Mouse (Mus musculus): ENCODE measurements around the gene Gm49416. TPM values are rescaled to one million over a fixed set of nuclear protein-coding genes. Genes with fewer than 3 reads are reported as not detected.
"Not testable (repeated sequence)": the region's sequence is repeated elsewhere in the genome, so short reads cannot be mapped to it uniquely, and the experiment has no call there.

The Gm49416 gene
- polyA plus RNA-seq, 1 experiment from 2014 or later: not detected

GRCm38 (mm10) chr19:8852236-8852928 lies 36.3 kb upstream of the Gm49416 start:
- peaks cover 14% of the 10 kb centered on the region for H3K36me3 ChIP-seq
- no peaks in the 10 kb centered on the region for H3K9me3 ChIP-seq (replicated peaks)
- WGBS: 56% methylated on average over 10 of the region's 10 CpGs
- no peak for ATAC-seq (ENCODE audit: insufficient number of reproducible peaks, low FRiP score)
- no peaks in the 10 kb centered on the region for H3K27me3 ChIP-seq (replicated peaks)
- no peak overlapping the region for H3K9ac ChIP-seq
- no peak overlapping the region for H3K4me2 ChIP-seq
- H3K27ac ChIP-seq (ENCODE audit: poor library complexity, severe bottlenecking): no peak overlapping the region
- H3K4me1 ChIP-seq (replicated peaks): peaks cover 9% of the 10 kb centered on the region
- H3K4me3 ChIP-seq: no peak overlapping the region

DNA sequence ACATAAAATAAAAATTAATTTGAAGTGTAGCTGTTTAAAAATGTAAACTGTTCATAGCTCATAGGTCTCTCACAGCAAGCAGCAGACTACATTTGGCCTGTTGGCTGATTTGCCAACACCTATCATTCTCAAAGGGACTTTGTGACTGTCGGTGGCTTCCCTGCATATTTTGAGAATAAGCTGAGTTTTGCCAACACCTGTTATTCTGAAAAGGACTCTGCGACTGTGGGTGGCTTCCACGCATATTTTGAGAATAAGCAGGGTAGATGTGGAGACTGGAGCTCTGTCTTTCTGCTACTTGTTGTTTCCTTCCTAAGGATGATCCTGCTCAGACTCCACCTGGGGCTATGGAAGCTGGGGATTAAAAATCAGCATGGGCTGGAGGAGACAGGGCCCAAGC lies 35.6 kb upstream of the Gm49416 start:
- H3K4me2 ChIP-seq: no peak overlapping the region
- H3K27ac ChIP-seq (ENCODE audit: poor library complexity, severe bottlenecking): no peak overlapping the region
- no peak for ATAC-seq (ENCODE audit: insufficient number of reproducible peaks, low FRiP score)
- H3K4me1 ChIP-seq (replicated peaks): peaks cover 9% of the 10 kb centered on the region
- H3K27me3 ChIP-seq (replicated peaks): no peaks in the 10 kb centered on the region
- H3K36me3 ChIP-seq: peaks cover 7% of the 10 kb centered on the region
- H3K9me3 ChIP-seq (replicated peaks): no peaks in the 10 kb centered on the region
- no peak overlapping the region for H3K9ac ChIP-seq
- 78% methylated on average over 3 of the region's 3 CpGs for WGBS
- H3K4me3 ChIP-seq: no peak overlapping the region

DNA sequence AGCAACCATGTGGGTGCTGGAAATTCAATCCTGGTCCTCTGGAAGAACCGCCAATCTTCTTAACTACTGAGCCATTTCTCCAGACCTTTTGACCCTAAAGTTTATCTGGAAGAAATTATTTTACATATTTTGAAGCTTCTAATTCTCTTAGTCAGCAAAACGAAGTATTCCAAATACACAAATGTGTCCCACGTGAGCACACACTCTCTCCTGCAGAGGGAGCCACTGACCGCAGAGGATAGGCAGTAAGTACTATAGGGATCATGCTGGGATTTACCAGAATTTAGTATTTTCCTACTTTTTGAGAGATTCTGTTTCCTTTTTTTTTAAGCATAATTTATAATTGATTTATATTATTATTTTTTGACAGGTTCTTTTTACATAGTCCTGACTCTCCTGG lies 31.0 kb upstream of the Gm49416 start:
- H3K9me3 ChIP-seq (replicated peaks): no peaks in the 10 kb centered on the region
- 37% methylated on average over 4 of the region's 4 CpGs for WGBS
- no peak for ATAC-seq (ENCODE audit: insufficient number of reproducible peaks, low FRiP score)
- H3K36me3 ChIP-seq: no peaks in the 10 kb centered on the region
- H3K4me3 ChIP-seq: no peak overlapping the region
- H3K4me2 ChIP-seq: no peak overlapping the region
- H3K27ac ChIP-seq (ENCODE audit: poor library complexity, severe bottlenecking): no peak overlapping the region
- H3K9ac ChIP-seq: no peak overlapping the region
- H3K4me1 ChIP-seq (replicated peaks): no peaks in the 10 kb centered on the region
- H3K27me3 ChIP-seq (replicated peaks): no peaks in the 10 kb centered on the region

DNA sequence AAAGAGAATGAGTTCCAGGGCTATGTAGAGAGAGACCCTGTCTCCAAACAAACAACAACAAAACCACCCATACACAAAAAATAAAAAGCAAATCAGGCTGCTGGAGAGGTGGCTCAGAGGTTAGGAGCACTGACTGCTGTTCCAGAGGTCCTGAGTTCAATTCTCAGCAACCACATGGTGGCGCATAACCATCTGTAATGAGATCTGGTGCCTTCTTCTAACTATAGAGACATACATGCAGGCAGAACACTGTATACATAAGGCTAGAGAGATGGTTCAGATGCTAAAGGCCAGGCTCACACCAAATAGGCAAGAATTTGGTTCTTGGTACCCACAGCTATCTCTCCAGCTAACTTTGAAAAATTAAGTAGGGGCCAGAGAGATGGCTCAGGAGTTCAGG lies 29.7 kb upstream of the Gm49416 start:
- H3K27ac ChIP-seq (ENCODE audit: poor library complexity, severe bottlenecking): no peak overlapping the region
- no peak for ATAC-seq (ENCODE audit: insufficient number of reproducible peaks, low FRiP score)
- 10% methylated on average over 1 of the region's 1 CpGs for WGBS

GRCm38 (mm10) chr19:8864265-8864664 lies 24.5 kb upstream of the Gm49416 start:
- Histone ChIP-seq H3K4me1 (replicated peaks) (no peaks in the 10 kb centered on the region), H3K4me2 (no peak overlapping the region), H3K9me3 (replicated peaks) (no peaks in the 10 kb centered on the region), H3K27me3 (replicated peaks) (no peaks in the 10 kb centered on the region), H3K36me3 (no peaks in the 10 kb centered on the region), H3K4me3 (no peak overlapping the region), H3K9ac (no peak overlapping the region), H3K27ac (ENCODE audit: poor library complexity, severe bottlenecking) (no peak overlapping the region)
- no peak for ATAC-seq (ENCODE audit: insufficient number of reproducible peaks, low FRiP score)
- WGBS: 73% methylated on average over 6 of the region's 6 CpGs

More for the DNA sequence above, 29.7 kb upstream of the Gm49416 start:
- Histone ChIP-seq H3K9me3 (replicated peaks) (no peaks in the 10 kb centered on the region), H3K36me3 (no peaks in the 10 kb centered on the region), H3K4me2 (no peak overlapping the region), H3K4me1 (replicated peaks) (no peaks in the 10 kb centered on the region), H3K9ac (no peak overlapping the region), H3K4me3 (no peak overlapping the region), H3K27me3 (replicated peaks) (no peaks in the 10 kb centered on the region)

- H3K4me3 ChIP-seq: peak overlapping the region; percentile 84
- not testable (repeated sequence) for H3K9ac ChIP-seq; ATAC-seq (ENCODE audit: insufficient number of reproducible peaks, low FRiP score); H3K9me3 ChIP-seq (replicated peaks); H3K27me3 ChIP-seq (replicated peaks); H3K27ac ChIP-seq (ENCODE audit: poor library complexity, severe bottlenecking)
- H3K36me3 ChIP-seq: peaks cover 24% of the 10 kb centered on the region
- 74% methylated on average over 3 of the region's 3 CpGs for WGBS
- peak overlapping the region; percentile 92 for H3K4me2 ChIP-seq
- H3K4me1 ChIP-seq (replicated peaks): peaks cover 12% of the 10 kb centered on the region
Observed at GRCm38 (mm10) chr19:8870381-8870780, 18.3 kb upstream of the Gm49416 start.

DNA sequence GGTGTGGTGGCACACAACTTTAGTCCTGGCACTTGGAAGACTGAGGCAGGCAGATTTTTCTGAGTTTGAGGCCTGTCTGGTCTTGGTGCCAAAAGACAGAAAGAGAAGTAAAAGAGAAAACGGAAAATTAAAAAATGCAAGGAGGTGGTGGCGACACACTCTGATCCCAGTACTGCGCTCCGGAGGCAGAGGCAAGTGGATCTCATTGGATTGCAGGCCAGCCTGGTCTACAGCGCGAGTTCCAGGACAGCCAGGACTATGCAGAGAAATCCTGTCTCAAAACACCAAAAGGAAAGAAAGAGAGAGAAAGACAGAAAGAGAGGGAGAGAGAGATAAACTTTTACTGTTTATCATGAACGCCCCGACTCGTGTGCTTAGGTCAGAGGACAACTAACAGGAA lies 17.9 kb upstream of the Gm49416 start:
- peak overlapping the region; percentile 76 for H3K27ac ChIP-seq (ENCODE audit: poor library complexity, severe bottlenecking)
- H3K4me2 ChIP-seq: peak overlapping the region; percentile 92
- H3K9ac ChIP-seq: peak overlapping the region; percentile 93
- H3K4me1 ChIP-seq (replicated peaks): peaks cover 12% of the 10 kb centered on the region
- 43% methylated on average over 9 of the region's 9 CpGs for WGBS
- no peaks in the 10 kb centered on the region for H3K9me3 ChIP-seq (replicated peaks)
- no peaks in the 10 kb centered on the region for H3K27me3 ChIP-seq (replicated peaks)
- ATAC-seq (ENCODE audit: insufficient number of reproducible peaks, low FRiP score): peak; percentile 15
- H3K36me3 ChIP-seq: peaks cover 28% of the 10 kb centered on the region
- H3K4me3 ChIP-seq: peak overlapping the region; percentile 84

DNA sequence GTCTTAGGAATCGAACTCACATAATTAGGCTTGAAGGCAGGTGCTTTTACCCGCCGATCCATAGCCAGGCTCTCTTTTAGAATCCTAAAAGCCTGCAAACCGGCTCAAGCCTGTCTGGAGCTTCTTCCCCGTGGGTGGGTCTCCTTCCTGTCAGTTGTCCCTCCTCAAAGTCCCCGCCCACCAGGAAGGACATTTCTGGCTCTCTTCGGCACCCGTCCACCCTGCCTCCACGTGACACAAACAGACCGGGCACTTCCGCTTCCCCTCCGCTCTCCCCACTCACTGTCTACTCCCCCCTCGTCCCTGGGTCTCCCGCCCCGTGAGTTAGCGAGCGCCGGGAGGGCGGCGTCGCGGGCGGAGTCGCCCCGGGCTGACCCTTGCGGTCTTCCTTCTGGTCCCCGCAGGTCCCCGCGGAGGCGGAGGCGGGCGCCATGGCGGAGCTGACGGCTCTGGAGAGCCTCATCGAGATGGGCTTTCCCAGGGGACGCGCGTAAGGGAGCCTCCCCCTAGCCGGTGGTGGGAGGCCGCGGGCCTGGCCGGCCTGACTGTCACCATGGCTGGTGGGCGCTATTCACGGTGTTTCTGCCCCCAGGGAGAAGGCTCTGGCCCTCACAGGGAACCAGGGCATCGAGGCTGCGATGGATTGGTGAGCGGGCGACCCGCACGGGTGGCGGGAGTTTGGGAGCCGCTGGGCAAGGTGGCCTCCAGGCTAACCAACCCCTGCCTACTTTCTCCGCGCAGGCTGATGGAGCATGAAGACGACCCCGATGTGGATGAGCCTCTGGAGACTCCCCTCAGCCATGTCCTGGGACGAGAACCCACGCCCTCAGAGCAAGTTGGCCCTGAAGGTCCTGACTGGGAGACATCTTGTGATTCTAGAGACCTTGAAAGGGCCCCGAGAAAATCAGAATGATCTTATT lies 17.2 kb upstream of the Gm49416 start, which contains the start of gene Ubxn1:
Ubxn1 (plus strand) TSS at position 230 of the 920 bp plus-strand sequence.
- peaks cover 12% of the 10 kb centered on the region for H3K4me1 ChIP-seq (replicated peaks)
- peak within 1 kb of the TSS; percentile 76 for H3K27ac ChIP-seq (ENCODE audit: poor library complexity, severe bottlenecking)
- no peaks in the 10 kb centered on the region for H3K27me3 ChIP-seq (replicated peaks)
- no peaks in the 10 kb centered on the region for H3K9me3 ChIP-seq (replicated peaks)
- ATAC-seq (ENCODE audit: insufficient number of reproducible peaks, low FRiP score): peak; percentile 99
- H3K36me3 ChIP-seq: peaks cover 35% of the 10 kb centered on the region
- H3K4me2 ChIP-seq: peak within 1 kb of the TSS; percentile 92
- peak within 1 kb of the TSS; percentile 93 for H3K9ac ChIP-seq
- peak within 1 kb of the TSS; percentile 84 for H3K4me3 ChIP-seq
- WGBS: 1% methylated on average over 59 of the region's 59 CpGs

- Histone ChIP-seq H3K4me3 (peak overlapping the region; percentile 84), H3K9ac (peak overlapping the region; percentile 93), H3K4me2 (peak overlapping the region; percentile 92), H3K9me3 (replicated peaks) (no peaks in the 10 kb centered on the region), H3K4me1 (replicated peaks) (peaks cover 12% of the 10 kb centered on the region), H3K27me3 (replicated peaks) (no peaks in the 10 kb centered on the region), H3K27ac (ENCODE audit: poor library complexity, severe bottlenecking) (no peak overlapping the region; the same call in 1 of the 2 replicates), H3K36me3 (peaks cover 42% of the 10 kb centered on the region)
- no peak for ATAC-seq (ENCODE audit: insufficient number of reproducible peaks, low FRiP score)
- 75% methylated on average over 10 of the region's 10 CpGs for WGBS
Observed at GRCm38 (mm10) chr19:8872266-8872840, 16.4 kb upstream of the Gm49416 start.

DNA sequence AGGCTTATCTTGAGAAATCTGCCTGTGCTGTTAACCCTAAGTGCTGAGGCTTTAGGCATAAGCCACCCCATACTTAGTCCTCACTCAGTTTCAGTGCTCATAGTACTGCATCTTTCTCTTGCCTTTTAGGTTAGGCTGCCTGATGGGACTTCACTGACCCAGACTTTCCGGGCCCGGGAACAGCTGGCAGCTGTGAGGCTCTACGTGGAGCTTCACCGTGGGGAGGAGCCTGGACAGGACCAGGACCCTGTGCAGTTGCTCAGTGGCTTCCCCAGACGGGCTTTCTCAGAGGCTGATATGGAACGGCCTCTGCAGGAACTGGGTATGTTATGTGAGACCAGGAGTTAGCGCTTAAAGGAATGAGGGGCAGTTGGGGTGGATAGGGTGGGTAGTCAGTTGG lies 13.7 kb upstream of the Gm49416 start:
- Histone ChIP-seq H3K27me3 (replicated peaks) (no peaks in the 10 kb centered on the region), H3K4me2 (no peak overlapping the region), H3K4me3 (no peak overlapping the region), H3K9me3 (replicated peaks) (no peaks in the 10 kb centered on the region), H3K9ac (no peak overlapping the region), H3K27ac (ENCODE audit: poor library complexity, severe bottlenecking) (no peak overlapping the region), H3K4me1 (replicated peaks) (peaks cover 19% of the 10 kb centered on the region), H3K36me3 (peaks cover 42% of the 10 kb centered on the region)
- ATAC-seq (ENCODE audit: insufficient number of reproducible peaks, low FRiP score): no peak
- 91% methylated on average over 7 of the region's 7 CpGs for WGBS

All from heart, embryonic 12.5 days (tissue).